Mouse (Mus musculus): ENCODE results near the gene Dhdds.

DNA sequence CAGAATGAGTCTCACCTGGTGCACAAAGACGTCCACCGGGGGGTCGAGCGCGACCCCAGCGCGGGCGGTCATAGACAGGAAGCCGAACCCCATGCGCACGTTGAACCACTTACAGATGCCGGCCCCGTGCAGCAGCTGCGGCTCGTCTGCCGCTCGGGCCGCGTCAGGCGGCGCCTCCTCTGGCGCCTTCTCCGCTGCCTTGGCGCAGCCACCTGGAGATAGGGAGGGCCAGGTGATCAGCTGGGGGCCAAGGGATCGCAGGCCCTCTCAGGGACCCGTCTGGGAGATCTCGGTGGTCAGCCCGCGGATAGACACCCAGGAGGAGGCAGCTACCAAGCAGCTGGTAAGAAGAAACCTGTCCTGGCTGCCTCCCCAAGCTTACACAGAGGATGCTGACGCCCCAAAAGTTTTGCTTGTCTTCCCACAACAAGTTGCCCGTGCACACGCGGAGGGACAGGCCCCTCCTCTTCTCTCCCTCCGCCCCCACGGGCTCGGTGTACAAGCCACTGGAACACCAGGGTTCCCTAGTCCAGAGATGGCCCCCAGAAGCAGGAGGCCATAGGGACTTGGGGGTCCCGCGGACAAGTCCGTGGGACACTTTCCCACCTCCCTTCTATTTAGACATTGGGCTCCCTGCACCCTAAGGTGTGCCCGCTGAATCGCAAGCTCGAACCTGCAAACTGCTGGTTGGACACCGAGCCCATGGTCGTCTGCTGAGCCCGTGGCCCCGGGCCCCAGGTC is 17.5 kb upstream of the Dhdds start:
- TF ChIP-seq ZC3H11A (IDR thresholded peaks at IDR 0.05; ENCODE audit: borderline replicate concordance, low read depth, low read length) (no peak), HCFC1 (IDR thresholded peaks at IDR 0.05; ENCODE audit: borderline replicate concordance, insufficient read depth, low read length) (no peak), ZNF384 (IDR thresholded peaks at IDR 0.05; ENCODE audit: low read depth, low read length) (no peak)

All from ES-E14 (cell line).